Mouse (Mus musculus): ENCODE measurements around the gene Hoxd12.

DNA sequence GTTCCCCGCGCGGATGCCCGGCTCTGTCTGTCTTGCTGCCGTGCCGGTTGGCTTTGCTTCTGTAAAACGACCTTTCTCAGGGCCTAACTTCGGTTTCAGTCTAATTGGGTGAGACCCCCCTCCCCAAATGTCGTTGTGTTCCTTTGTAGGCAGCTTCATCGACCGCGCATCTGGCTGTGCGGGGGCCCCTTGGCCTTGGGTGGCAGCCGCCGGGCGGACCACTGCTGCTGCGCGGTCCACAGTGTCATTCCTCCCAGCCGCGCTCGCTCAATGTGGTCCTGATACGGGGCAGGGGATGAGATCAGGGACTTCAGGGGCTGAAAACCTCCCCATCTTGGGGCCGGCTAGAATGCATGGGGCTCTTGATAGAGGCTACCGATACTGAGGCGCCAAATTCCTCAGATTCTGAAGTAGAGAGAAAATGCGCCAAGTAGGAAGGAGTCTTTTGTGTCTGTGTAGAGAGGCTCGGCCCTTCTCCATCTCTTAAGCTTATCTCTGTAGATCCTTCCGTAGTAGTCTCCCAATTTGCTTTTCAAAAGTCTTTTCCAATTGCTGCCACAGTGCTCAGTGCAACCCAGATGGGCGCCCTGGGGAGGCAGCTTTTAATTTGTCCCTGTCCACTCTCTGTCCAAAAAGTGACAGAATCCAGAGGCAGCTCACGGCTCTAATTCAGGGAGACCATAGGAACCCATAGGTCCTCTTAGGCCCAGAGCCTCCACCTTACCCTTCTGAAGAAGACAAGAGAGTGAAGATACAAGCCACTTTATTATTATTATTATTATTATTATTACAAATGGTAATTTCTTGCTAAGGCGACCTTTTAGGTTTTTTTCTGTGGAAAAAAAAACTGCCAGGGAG, 13.1 kb downstream of the Hoxd12 start:
- TF ChIP-seq GATA1 (IDR thresholded peaks at IDR 0.05; ENCODE audit: low read length) (no peak), TAL1 (IDR thresholded peaks at IDR 0.05; ENCODE audit: low read length) (no peak)

All from erythroblast, embryonic 14.5 days (primary cell).